Mouse (Mus musculus) left cerebral cortex, postnatal 14 days (tissue): ENCODE measurements at regions not wholly inside any gene's neighbourhood (a gene's known extent, or its start where the extent isn't known, plus 50 kb on each side); places are given as distances from the start of the nearest gene placed in this dataset.
A peak's percentile ranks its signal among the peaks of the same experiment; 100 is the strongest.

Experiments used
- DNase-seq, 2 experiments: peaks; one replicate each; pipeline ENCODE4 v3.0.0; 2021 to 2022; ENCODE audit warnings: low spot score in 2 of 2, mixed read lengths in 1 of 2
- intact Hi-C: fragments of 180-260 bp; cut with DNase I; formaldehyde crosslinking; loops from one replicate; pipeline ENCODE4 v1.15.1; 2025

GRCm38 (mm10) chr11:17460024-17460919 is 202.9 kb downstream of the C1d start:
- DNase-seq: peak; percentile 33 to 40
- intact Hi-C loops: loop anchor here (10.0 kb wide), 1 partner anchor 175 kb away; no protein-coding TSS in a partner anchor

GRCm38 (mm10) chr11:17460920-17461279 is 203.5 kb downstream of the C1d start:
- no peak for DNase-seq
- intact Hi-C loops: loop anchor here (10.0 kb wide), 1 partner anchor 176 kb away; no protein-coding TSS in a partner anchor

GRCm38 (mm10) chr11:17461701-17462100 is 204.3 kb downstream of the C1d start:
- intact Hi-C loops: loop anchor here (10.0 kb wide), 1 partner anchor 177 kb away; no protein-coding TSS in a partner anchor
- DNase-seq: no peak

GRCm38 (mm10) chr11:17464875-17465274 is 207.5 kb downstream of the C1d start:
- intact Hi-C loops: loop anchor here (10.0 kb wide), 1 partner anchor 180 kb away; no protein-coding TSS in a partner anchor
- peak in 1 of 2 experiments; percentile 32 for DNase-seq

- DNase-seq: no peak
- intact Hi-C loops: loop anchor here (10.0 kb wide), 1 partner anchor 184 kb away; no protein-coding TSS in a partner anchor
Observed at GRCm38 (mm10) chr11:17468431-17469165, 211.2 kb downstream of the C1d start.

GRCm38 (mm10) chr11:17481436-17481996 is 224.1 kb downstream of the C1d start:
- no peak for DNase-seq
- intact Hi-C loops: no loop called here

- intact Hi-C loops: no loop called here
- DNase-seq: no peak
Observed at GRCm38 (mm10) chr11:17483849-17484441, 226.6 kb downstream of the C1d start.

- no peak for DNase-seq
- intact Hi-C loops: no loop called here
Observed at GRCm38 (mm10) chr11:17501120-17502043, 244.0 kb downstream of the C1d start.

- intact Hi-C loops: no loop called here
- no peak for DNase-seq
Observed at GRCm38 (mm10) chr11:17502052-17502451, 244.7 kb downstream of the C1d start.

GRCm38 (mm10) chr11:17522220-17522919 is 265.0 kb downstream of the C1d start:
- DNase-seq: no peak
- intact Hi-C loops: no loop called here

- intact Hi-C loops: no loop called here
- no peak for DNase-seq
Observed at GRCm38 (mm10) chr11:17523329-17523728, 265.9 kb downstream of the C1d start.

GRCm38 (mm10) chr11:17524985-17525775 is 267.8 kb downstream of the C1d start:
- no peak for DNase-seq
- intact Hi-C loops: no loop called here

GRCm38 (mm10) chr11:17526476-17526875 is 269.1 kb downstream of the C1d start:
- intact Hi-C loops: no loop called here
- peak in 1 of 2 experiments; percentile 13 for DNase-seq

- no peak for DNase-seq
- intact Hi-C loops: no loop called here
Observed at GRCm38 (mm10) chr11:17528609-17529008, 271.2 kb downstream of the C1d start.

GRCm38 (mm10) chr11:17533706-17534105 is 276.3 kb downstream of the C1d start:
- intact Hi-C loops: no loop called here

GRCm38 (mm10) chr11:17546286-17546685 is 288.9 kb downstream of the C1d start:
- intact Hi-C loops: no loop called here
- no peak for DNase-seq

More at GRCm38 (mm10) chr11:17533706-17534105, 276.3 kb downstream of the C1d start:
- DNase-seq: no peak

- intact Hi-C loops: no loop called here
- no peak for DNase-seq
Observed at GRCm38 (mm10) chr11:17549148-17549547, 291.8 kb downstream of the C1d start.
